Mouse (Mus musculus) frontal cortex, postnatal 10 days (tissue): ENCODE measurements around the gene Ano9.

ENCODE experiments used
- DNase-seq, 2 experiments: peaks; one replicate each; pipeline ENCODE4 v3.0.0; 2022; ENCODE audit warnings: low spot score in 2 of 2, mixed read lengths in 1 of 2

The Ano9 gene

GRCm38 (mm10) chr7:141117636-141118035, at the start of gene Ano9:
Gene Ano9 (minus strand): TSS chr7:141117806.
- no peak for DNase-seq

- DNase-seq, result no peak
Observed at GRCm38 (mm10) chr7:141164850-141165249, 47.2 kb upstream of the Ano9 start.

- DNase-seq, result no peak
Observed at GRCm38 (mm10) chr7:141164397-141164796, 46.8 kb upstream of the Ano9 start.

- no peak for DNase-seq
Observed at GRCm38 (mm10) chr7:141155362-141155761, 37.8 kb upstream of the Ano9 start.

GRCm38 (mm10) chr7:141148639-141149038, 31.0 kb upstream of the Ano9 start:
- no peak for DNase-seq

- no peak for DNase-seq
Observed at GRCm38 (mm10) chr7:141147044-141147443, 29.4 kb upstream of the Ano9 start.

GRCm38 (mm10) chr7:141146043-141146595, 28.5 kb upstream of the Ano9 start:
- DNase-seq, result no peak

- DNase-seq, result no peak
Observed at GRCm38 (mm10) chr7:141145403-141145802, 27.8 kb upstream of the Ano9 start.

- no peak for DNase-seq
Observed at GRCm38 (mm10) chr7:141144650-141145049, 27.0 kb upstream of the Ano9 start.

- DNase-seq, result no peak
Observed at GRCm38 (mm10) chr7:141143861-141144260, 26.3 kb upstream of the Ano9 start.

GRCm38 (mm10) chr7:141143112-141143511, 25.5 kb upstream of the Ano9 start:
- no peak for DNase-seq

GRCm38 (mm10) chr7:141141326-141141725, 23.7 kb upstream of the Ano9 start:
- no peak for DNase-seq

- DNase-seq, result no peak
Observed at GRCm38 (mm10) chr7:141131904-141132755, 14.5 kb upstream of the Ano9 start.

- peak; percentile 86 to 90 for DNase-seq
Observed at GRCm38 (mm10) chr7:141131024-141131820, 13.6 kb upstream of the Ano9 start.

GRCm38 (mm10) chr7:141123517-141123856, 5.9 kb upstream of the Ano9 start:
- DNase-seq, result no peak

- peak; percentile 79 to 86 for DNase-seq
Observed at GRCm38 (mm10) chr7:141122689-141123516, 5.3 kb upstream of the Ano9 start.

GRCm38 (mm10) chr7:141122245-141122644, 4.6 kb upstream of the Ano9 start, which contains the start of gene Ptdss2:
Gene Ptdss2 (plus strand): TSS chr7:141122382.
- DNase-seq, result no peak

GRCm38 (mm10) chr7:141121051-141121531, 3.5 kb upstream of the Ano9 start:
- no peak for DNase-seq

- no peak for DNase-seq
Observed at GRCm38 (mm10) chr7:141120605-141121004, 3.0 kb upstream of the Ano9 start.

GRCm38 (mm10) chr7:141119487-141119886, 1.9 kb upstream of the Ano9 start:
- DNase-seq, result no peak

- DNase-seq, result no peak
Observed at GRCm38 (mm10) chr7:141115874-141116273, 1.7 kb downstream of the Ano9 start.
